Mouse (Mus musculus): ENCODE measurements around the gene Olfr1443.

GRCm38 (mm10) chr19:12633176-12633575 lies 44.7 kb upstream of the Olfr1443 start, which contains the start of gene Glyat:
- TF ChIP-seq CTCF (IDR thresholded peaks at IDR 0.05; ENCODE audit: control insufficient read depth, insufficient read depth, insufficient replicate concordance, low read depth, low read length) (no peak), POLR2A (IDR thresholded peaks at IDR 0.05; ENCODE audit: control insufficient read depth, low read depth, low read length) (no peak)
